Mouse (Mus musculus) heart, adult 18-20 months (tissue): ENCODE measurements at regions not wholly inside any gene's neighbourhood (a gene's known extent, or its start where the extent isn't known, plus 50 kb on each side); places are given as distances from the start of the nearest gene placed in this dataset.
A peak's percentile ranks its signal among the peaks of the same experiment; 100 is the strongest.

Experiments
- DNase-seq, 2 experiments: peaks; one replicate each; pipeline ENCODE4 v3.0.0; 2021 to 2022; ENCODE audit warnings: mixed read lengths in 1 of 2

- no peak for DNase-seq
These were observed 68.1 kb downstream of the Cenpw start for GRCm38 (mm10) chr10:30132243-30132642.

GRCm38 (mm10) chr10:30110341-30110740 is 90.0 kb downstream of the Cenpw start:
- DNase-seq, result peak; percentile 5 to 6

GRCm38 (mm10) chr10:30102443-30102842 is 97.9 kb downstream of the Cenpw start:
- no peak for DNase-seq

- DNase-seq, result no peak
These were observed 105.8 kb downstream of the Cenpw start for GRCm38 (mm10) chr10:30094603-30095002.

GRCm38 (mm10) chr10:30091549-30091948 is 108.8 kb downstream of the Cenpw start:
- DNase-seq, result no peak

- peak; percentile 35 to 55 for DNase-seq
These were observed 111.0 kb downstream of the Cenpw start for GRCm38 (mm10) chr10:30089406-30089805.

GRCm38 (mm10) chr10:30085059-30085458 is 115.3 kb downstream of the Cenpw start:
- DNase-seq, result no peak

GRCm38 (mm10) chr10:30066692-30067091 is 133.7 kb downstream of the Cenpw start:
- DNase-seq, result no peak

GRCm38 (mm10) chr10:30030621-30031020 is 169.7 kb downstream of the Cenpw start:
- DNase-seq, result no peak

GRCm38 (mm10) chr10:30002950-30003636 is 197.3 kb downstream of the Cenpw start:
- DNase-seq, result peak; percentile 15 to 27

- no peak for DNase-seq
These were observed 199.5 kb downstream of the Cenpw start for GRCm38 (mm10) chr10:30000836-30001235.

- DNase-seq, result no peak
These were observed 218.8 kb downstream of the Cenpw start for GRCm38 (mm10) chr10:29981539-29981938.
